Mouse (Mus musculus) heart, embryonic 16.5 days (tissue): ENCODE data around the gene Ap1b1. TPM values are rescaled to one million over a fixed set of nuclear protein-coding genes. Genes with fewer than 3 reads are reported as not detected.

Experiments used
- ATAC-seq: fragments of 200-750 bp; cut with Nextera tagmentation; replicated peaks from 2 replicates; pipeline ENCODE4 v1.8.0; 2017; ENCODE audit warnings: moderate number of reproducible peaks; ENCODE audit not compliant: insufficient read depth, low FRiP score; ENCODE audit errors: extremely low read depth
- H3K27ac ChIP-seq: fragments of 300-500 bp; sonication (generic); 2 replicates; pipeline ENCODE4 v1.5.1; 2014; ENCODE audit warnings: mild to moderate bottlenecking, low read length, control low read depth, moderate library complexity
- H3K27me3 ChIP-seq: fragments of 300-500 bp; sonication (generic); 2 replicates; pipeline ENCODE4 v1.6.1; 2014; ENCODE audit warnings: low read length, mixed read lengths; ENCODE audit not compliant: control insufficient read depth, insufficient read depth
- H3K36me3 ChIP-seq: fragments of 300-500 bp; sonication (generic); 2 replicates; pipeline ENCODE4 v1.6.1; 2014; ENCODE audit not compliant: control insufficient read depth, insufficient read depth
- H3K4me1 ChIP-seq: fragments of 300-500 bp; sonication (generic); 2 replicates; pipeline ENCODE4 v1.6.1; 2014; ENCODE audit warnings: low read length, mixed read lengths; ENCODE audit not compliant: control insufficient read depth, insufficient read depth
- H3K4me2 ChIP-seq: fragments of 300-500 bp; sonication (generic); 2 replicates; pipeline ENCODE4 v1.6.1; 2014; ENCODE audit warnings: low read depth, mild to moderate bottlenecking, control low read depth, low read length
- H3K4me3 ChIP-seq: fragments of 300-500 bp; sonication (generic); 2 replicates; pipeline ENCODE4 v1.5.1; 2014; ENCODE audit warnings: mild to moderate bottlenecking, control low read depth, low read length
- H3K9ac ChIP-seq: fragments of 300-500 bp; sonication (generic); 2 replicates; pipeline ENCODE4 v1.6.1; 2014; ENCODE audit warnings: low read length, control low read depth
- H3K9me3 ChIP-seq: fragments of 300-500 bp; sonication (generic); replicated peaks from 2 replicates; pipeline ENCODE4 v1.6.1; 2016; ENCODE audit warnings: low read length; ENCODE audit not compliant: control insufficient read depth
- WGBS: fragments of 180-500 bp; shearing (Covaris S2); extraction: QIAGEN DNeasy Blood & Tissue Kit; methylation state at CpG from one replicate; pipeline ENCODE4 v1.1.7; 2014; 5-methylcytosine and 5-hydroxymethylcytosine counted together
- polyA plus RNA-seq: library from polyadenylated mRNA; unstranded; fragments of >200 nt; fragmentation: Nextera tagmentation; extraction: Ambion mirVana; gene quantifications from 2 replicates; pipeline ENCODE4 v1.2.1, GENCODE M21; 2015

Gene Ap1b1
- polyA plus RNA-seq, 1 experiment from 2014 or later, result 45.1 TPM

GRCm38 (mm10) chr11:5059230-5059629 lies 72.6 kb downstream of the Ap1b1 start:
- Histone ChIP-seq H3K27ac (no peak overlapping the region), H3K4me3 (no peak overlapping the region), H3K27me3 (peaks cover 59% of the 10 kb centered on the region), H3K4me1 (peaks cover 44% of the 10 kb centered on the region), H3K9me3 (no peaks in the 10 kb centered on the region), H3K4me2 (no peak overlapping the region), H3K9ac (no peak overlapping the region), H3K36me3 (no peaks in the 10 kb centered on the region)
- no peak for ATAC-seq
- WGBS, result 24% methylated on average over 14 of the region's 14 CpGs

GRCm38 (mm10) chr11:5059704-5060156 lies 73.1 kb downstream of the Ap1b1 start:
- ATAC-seq, result no peak
- Histone ChIP-seq H3K27me3 (peaks cover 59% of the 10 kb centered on the region), H3K36me3 (no peaks in the 10 kb centered on the region), H3K27ac (no peak overlapping the region), H3K9me3 (no peaks in the 10 kb centered on the region), H3K4me3 (no peak overlapping the region), H3K4me1 (peaks cover 48% of the 10 kb centered on the region), H3K4me2 (no peak overlapping the region), H3K9ac (no peak overlapping the region)
- WGBS, result 10% methylated on average over 27 of the region's 27 CpGs

- Histone ChIP-seq H3K4me1 (peaks cover 53% of the 10 kb centered on the region), H3K9ac (peak overlapping the region; percentile 67), H3K4me3 (peak overlapping the region; percentile 44), H3K27me3 (peaks cover 53% of the 10 kb centered on the region), H3K9me3 (no peaks in the 10 kb centered on the region), H3K36me3 (no peaks in the 10 kb centered on the region), H3K4me2 (peak overlapping the region; percentile 85), H3K27ac (no peak overlapping the region)
- ATAC-seq, result no peak
- WGBS, result 69% methylated on average over 25 of the region's 28 CpGs
Measured at GRCm38 (mm10) chr11:5060756-5061412, 74.3 kb downstream of the Ap1b1 start.

- ATAC-seq, result peak; percentile 51
- H3K4me3 ChIP-seq, result peak overlapping the region; percentile 44
- WGBS, result 4% methylated on average over 44 of the region's 62 CpGs
- H3K36me3 ChIP-seq, result no peaks in the 10 kb centered on the region
- H3K27me3 ChIP-seq, result peaks cover 47% of the 10 kb centered on the region
- H3K27ac ChIP-seq, result 0 out of 2 replicates have a peak overlapping the region, but pooled peaks have one; percentile 12
- peaks cover 51% of the 10 kb centered on the region for H3K4me1 ChIP-seq
- no peaks in the 10 kb centered on the region for H3K9me3 ChIP-seq
- peak overlapping the region; percentile 85 for H3K4me2 ChIP-seq
- H3K9ac ChIP-seq, result peak overlapping the region; percentile 67
Measured at GRCm38 (mm10) chr11:5061413-5062139, 75.0 kb downstream of the Ap1b1 start.

GRCm38 (mm10) chr11:5062326-5062725 lies 75.7 kb downstream of the Ap1b1 start:
- Histone ChIP-seq H3K27me3 (peaks cover 41% of the 10 kb centered on the region), H3K4me2 (peak overlapping the region; percentile 85), H3K4me3 (peak overlapping the region; percentile 44), H3K36me3 (no peaks in the 10 kb centered on the region), H3K4me1 (peaks cover 51% of the 10 kb centered on the region), H3K9ac (peak overlapping the region; percentile 42; the same call in 1 of the 2 replicates), H3K9me3 (no peaks in the 10 kb centered on the region), H3K27ac (no peak overlapping the region)
- WGBS, result 41% methylated on average over 13 of the region's 13 CpGs
- ATAC-seq, result no peak

GRCm38 (mm10) chr11:5062860-5063505 lies 76.4 kb downstream of the Ap1b1 start:
- no peak overlapping the region for H3K27ac ChIP-seq
- H3K36me3 ChIP-seq, result peaks cover under 1% of the 10 kb centered on the region; the same call in 1 of the 2 replicates
- H3K9me3 ChIP-seq, result no peaks in the 10 kb centered on the region
- peaks cover 50% of the 10 kb centered on the region for H3K4me1 ChIP-seq
- WGBS, result 65% methylated on average over 13 of the region's 13 CpGs
- no peak overlapping the region for H3K9ac ChIP-seq
- ATAC-seq, result no peak
- no peak overlapping the region for H3K4me3 ChIP-seq
- peaks cover 34% of the 10 kb centered on the region for H3K27me3 ChIP-seq
- H3K4me2 ChIP-seq, result no peak overlapping the region; the same call in 1 of the 2 replicates

GRCm38 (mm10) chr11:5063561-5064281 lies 77.1 kb downstream of the Ap1b1 start:
- ATAC-seq, result no peak
- H3K36me3 ChIP-seq, result peaks cover 7% of the 10 kb centered on the region
- peak overlapping the region; percentile 88 for H3K4me2 ChIP-seq
- no peak overlapping the region for H3K27ac ChIP-seq
- H3K9ac ChIP-seq, result peak overlapping the region; percentile 53
- peaks cover 46% of the 10 kb centered on the region for H3K4me1 ChIP-seq
- peaks cover 31% of the 10 kb centered on the region for H3K27me3 ChIP-seq
- 67% methylated on average over 31 of the region's 31 CpGs for WGBS
- peak overlapping the region; percentile 66 for H3K4me3 ChIP-seq
- no peaks in the 10 kb centered on the region for H3K9me3 ChIP-seq

GRCm38 (mm10) chr11:5064282-5065055 lies 77.8 kb downstream of the Ap1b1 start:
- ATAC-seq, result no peak
- H3K4me1 ChIP-seq, result peaks cover 44% of the 10 kb centered on the region
- WGBS, result 19% methylated on average over 38 of the region's 38 CpGs

More at GRCm38 (mm10) chr11:5064282-5065055, 77.8 kb downstream of the Ap1b1 start:
- Histone ChIP-seq H3K4me3 (peak overlapping the region; percentile 66), H3K27me3 (peaks cover 26% of the 10 kb centered on the region), H3K4me2 (peak overlapping the region; percentile 88), H3K9ac (peak overlapping the region; percentile 83), H3K36me3 (peaks cover 15% of the 10 kb centered on the region), H3K9me3 (no peaks in the 10 kb centered on the region), H3K27ac (no peak overlapping the region)
